Mouse (Mus musculus): ENCODE measurements around the gene Ttc25. TPM values are rescaled to one million over a fixed set of nuclear protein-coding genes. Genes with fewer than 3 reads are reported as not detected.

Gene Ttc25
- polyA plus RNA-seq (2015; fragmentation: Nextera tagmentation; extraction: Ambion mirVana), result 0.24 and 0.37 TPM in 2 replicates

DNA sequence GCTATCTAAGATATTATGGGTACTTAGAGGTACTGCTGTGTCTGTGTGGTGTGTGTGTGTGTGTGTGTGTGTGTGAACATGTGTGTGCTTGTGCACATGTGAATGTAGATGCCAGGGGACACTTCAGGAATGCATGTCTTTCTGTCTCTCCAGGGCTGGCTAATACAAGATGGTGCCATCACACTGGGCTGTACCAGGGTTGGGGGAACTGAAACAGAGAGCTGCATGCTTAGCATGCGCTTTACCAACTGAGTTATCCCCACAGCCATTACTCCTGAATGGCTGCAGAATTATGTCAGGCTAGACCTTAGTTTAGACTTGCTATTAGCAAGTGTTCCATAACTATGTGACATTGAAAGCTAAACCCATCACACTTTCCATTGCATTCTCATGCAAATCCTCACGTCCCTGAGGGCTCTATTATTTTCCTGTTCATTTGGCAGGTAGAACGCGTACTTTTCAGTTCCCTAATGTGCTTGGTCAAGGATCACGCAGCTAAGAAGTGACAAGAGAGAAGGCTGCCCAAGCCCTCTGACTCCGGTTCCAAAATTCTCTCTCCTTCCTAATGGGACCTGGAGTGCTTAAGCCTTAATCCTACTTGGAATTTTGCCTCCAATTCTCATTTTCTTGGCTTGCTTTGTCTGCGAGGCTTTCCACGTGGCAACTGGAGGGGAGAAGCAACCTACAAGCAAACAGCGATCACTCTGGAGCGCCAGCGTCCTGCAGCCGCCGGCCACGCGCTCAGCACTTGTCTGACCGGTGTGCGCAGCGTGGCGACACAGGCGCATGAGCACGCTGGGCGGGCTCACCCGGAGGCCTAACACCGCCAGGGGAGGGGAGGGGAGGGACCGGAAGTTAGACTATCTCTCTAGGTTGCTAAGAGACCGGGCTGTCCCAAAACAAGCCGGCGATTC is at the start of gene Ttc25:
Gene Ttc25, plus strand, starts transcription at position 776 of the 914 bp plus-strand sequence.
- Histone ChIP-seq H3K4me1 (peaks cover 5% of the 10 kb centered on the region; the same call in 1 of the 2 replicates), H3K9me3 (no peaks in the 10 kb centered on the region), H3K4me2 (peak within 1 kb of the TSS; percentile 80), H3K4me3 (replicated peaks) (peak within 1 kb of the TSS; percentile 49), H3K27ac (peak within 1 kb of the TSS; percentile 67), H3K36me3 (no peaks in the 10 kb centered on the region), H3K27me3 (replicated peaks) (no peaks in the 10 kb centered on the region), H3K9ac (peak within 1 kb of the TSS; percentile 17)
- ATAC-seq (ENCODE audit: insufficient read depth, low FRiP score, low read depth), result peak; percentile 96
- 4% methylated on average over 28 of the region's 28 CpGs for WGBS

DNA sequence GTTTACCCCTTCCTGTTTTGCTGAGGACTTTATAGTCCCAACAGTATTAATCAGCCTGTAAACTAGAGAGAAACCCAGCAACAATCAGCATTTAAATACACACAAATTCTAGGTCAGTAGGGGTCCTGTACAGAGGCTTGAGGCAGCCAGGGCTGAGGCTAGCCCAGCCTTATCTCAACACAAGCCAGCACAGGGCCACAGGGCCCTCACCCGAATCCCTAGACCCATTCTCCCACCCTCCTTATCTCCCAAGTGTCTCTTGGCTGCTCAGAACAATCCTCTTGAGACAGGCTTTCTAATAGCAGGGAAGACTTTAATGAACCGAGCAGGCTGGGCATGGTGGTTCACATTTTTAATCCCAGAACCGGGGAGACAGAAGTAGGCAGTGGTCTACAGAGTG is 45.2 kb upstream of the Ttc25 start:
- Histone ChIP-seq H3K9me3 (no peaks in the 10 kb centered on the region), H3K9ac (no peak overlapping the region), H3K4me2 (no peak overlapping the region), H3K4me1 (no peaks in the 10 kb centered on the region), H3K36me3 (peaks cover 84% of the 10 kb centered on the region), H3K27ac (no peak overlapping the region), H3K27me3 (replicated peaks) (no peaks in the 10 kb centered on the region), H3K4me3 (replicated peaks) (no peak overlapping the region)
- no peak for ATAC-seq (ENCODE audit: insufficient read depth, low FRiP score, low read depth)
- WGBS, result 84% methylated on average over 3 of the region's 3 CpGs

DNA sequence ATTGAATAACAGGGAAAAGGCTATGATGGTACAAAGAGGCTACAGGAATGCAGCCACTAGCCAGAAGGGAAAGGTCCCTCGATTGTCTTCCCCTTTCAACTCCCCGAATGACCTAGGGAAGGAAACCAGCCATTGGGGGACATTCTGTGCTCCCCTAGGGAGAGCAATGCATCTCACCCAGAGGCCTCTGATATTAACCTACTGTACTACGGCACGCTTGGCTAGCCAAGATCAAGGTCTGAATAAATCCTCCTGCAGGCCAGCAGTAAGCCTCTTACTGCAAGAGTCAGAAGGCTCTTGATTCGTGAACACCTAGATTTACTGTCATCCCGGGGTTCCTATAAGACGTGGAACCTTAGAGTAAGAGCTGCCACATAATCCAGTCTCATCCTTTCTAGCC is 44.8 kb upstream of the Ttc25 start:
- H3K27me3 ChIP-seq (replicated peaks), result no peaks in the 10 kb centered on the region
- no peak overlapping the region for H3K4me3 ChIP-seq (replicated peaks)
- no peaks in the 10 kb centered on the region for H3K4me1 ChIP-seq
- H3K4me2 ChIP-seq, result no peak overlapping the region
- no peak overlapping the region for H3K27ac ChIP-seq
- WGBS, result 91% methylated on average over 7 of the region's 7 CpGs
- ATAC-seq (ENCODE audit: insufficient read depth, low FRiP score, low read depth), result no peak
- peaks cover 84% of the 10 kb centered on the region for H3K36me3 ChIP-seq
- no peak overlapping the region for H3K9ac ChIP-seq
- no peaks in the 10 kb centered on the region for H3K9me3 ChIP-seq

DNA sequence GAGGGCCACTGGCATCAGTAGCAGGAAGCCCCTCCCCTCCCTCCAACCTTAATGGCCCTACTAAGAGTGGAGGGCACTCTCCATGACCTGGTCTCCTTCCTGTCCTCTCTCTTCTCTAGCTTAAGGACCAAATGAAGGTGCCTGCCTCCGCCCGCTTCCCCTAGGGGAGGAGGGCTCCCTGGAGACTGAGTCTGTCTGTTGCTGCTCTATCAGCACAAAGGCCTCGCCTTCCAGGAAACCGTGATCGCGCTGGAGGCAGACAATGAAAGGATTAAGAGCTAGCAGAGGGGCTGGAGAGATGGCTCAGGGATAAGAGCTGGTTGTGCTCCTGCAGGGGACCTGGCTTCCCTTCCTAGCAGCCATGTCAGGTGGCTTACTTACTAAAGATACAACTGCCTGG is 44.1 kb upstream of the Ttc25 start:
- ATAC-seq (ENCODE audit: insufficient read depth, low FRiP score, low read depth), result no peak
- Histone ChIP-seq H3K9ac (no peak overlapping the region), H3K4me1 (no peaks in the 10 kb centered on the region), H3K27me3 (replicated peaks) (no peaks in the 10 kb centered on the region), H3K4me2 (no peak overlapping the region), H3K9me3 (no peaks in the 10 kb centered on the region), H3K36me3 (peaks cover 83% of the 10 kb centered on the region), H3K27ac (no peak overlapping the region), H3K4me3 (replicated peaks) (no peak overlapping the region)
- WGBS, result 50% methylated on average over 6 of the region's 6 CpGs

DNA sequence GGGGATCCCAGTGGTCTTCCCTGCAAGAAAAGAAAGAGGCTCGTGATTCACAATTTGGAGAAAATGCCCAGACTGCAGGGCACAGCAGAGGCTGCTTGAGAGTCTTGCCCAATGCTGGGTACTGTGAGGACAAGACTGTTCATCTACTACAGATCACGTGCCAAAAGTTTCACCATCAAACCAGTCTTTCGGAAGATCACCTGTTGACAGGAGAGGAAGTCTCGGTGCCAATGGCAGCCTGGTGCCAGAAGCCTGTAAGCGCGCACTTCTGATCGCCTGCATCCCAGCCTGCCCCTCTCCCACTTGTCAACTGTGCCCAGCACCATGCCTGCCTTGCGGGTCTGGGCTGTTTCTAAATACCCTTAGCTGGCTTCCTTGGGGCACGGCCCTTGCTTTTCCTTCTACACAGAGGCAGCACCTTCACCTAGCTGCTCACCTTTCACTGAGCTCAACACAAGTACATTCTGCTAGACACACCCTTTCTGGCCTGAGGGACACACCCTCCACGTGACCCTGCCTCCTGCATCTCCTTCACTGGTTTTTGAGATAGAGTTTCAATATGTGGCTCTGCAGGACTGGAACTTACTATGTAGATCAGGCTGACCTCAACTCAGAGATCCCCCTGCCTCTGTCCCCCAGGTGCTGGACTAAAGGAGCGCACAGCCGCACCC is 40.3 kb upstream of the Ttc25 start:
- no peak overlapping the region for H3K9ac ChIP-seq
- ATAC-seq (ENCODE audit: insufficient read depth, low FRiP score, low read depth), result peak; percentile 31
- peaks cover 56% of the 10 kb centered on the region for H3K36me3 ChIP-seq
- no peaks in the 10 kb centered on the region for H3K4me1 ChIP-seq
- H3K4me3 ChIP-seq (replicated peaks), result no peak overlapping the region
- no peak overlapping the region for H3K27ac ChIP-seq
- H3K9me3 ChIP-seq, result no peaks in the 10 kb centered on the region
- H3K4me2 ChIP-seq, result no peak overlapping the region
- 91% methylated on average over 12 of the region's 12 CpGs for WGBS
- no peaks in the 10 kb centered on the region for H3K27me3 ChIP-seq (replicated peaks)

DNA sequence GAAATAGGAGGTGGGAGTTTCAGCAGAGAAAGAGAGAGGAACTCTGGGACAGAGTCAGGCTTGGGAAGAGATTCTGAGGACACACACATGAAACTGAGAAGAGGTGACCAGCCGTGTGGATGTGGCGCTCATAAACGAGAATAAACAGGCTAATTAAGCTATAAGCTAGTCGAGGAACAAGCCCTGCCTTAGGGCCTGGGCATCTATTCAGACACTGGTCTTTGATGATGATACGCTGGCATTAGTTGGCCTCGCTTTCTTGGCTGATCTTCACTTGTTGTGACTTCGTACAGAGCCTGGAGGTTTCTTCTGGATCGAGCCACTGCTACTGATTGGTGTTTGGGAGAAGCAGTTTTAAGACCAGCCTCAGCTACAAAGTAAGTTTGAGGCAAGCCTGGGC is 39.4 kb upstream of the Ttc25 start:
- Histone ChIP-seq H3K4me3 (replicated peaks) (no peak overlapping the region), H3K27me3 (replicated peaks) (no peaks in the 10 kb centered on the region), H3K36me3 (peaks cover 53% of the 10 kb centered on the region), H3K27ac (no peak overlapping the region), H3K4me2 (no peak overlapping the region), H3K9me3 (no peaks in the 10 kb centered on the region), H3K4me1 (no peaks in the 10 kb centered on the region), H3K9ac (no peak overlapping the region)
- ATAC-seq (ENCODE audit: insufficient read depth, low FRiP score, low read depth), result no peak
- WGBS, result 97% methylated on average over 8 of the region's 8 CpGs

DNA sequence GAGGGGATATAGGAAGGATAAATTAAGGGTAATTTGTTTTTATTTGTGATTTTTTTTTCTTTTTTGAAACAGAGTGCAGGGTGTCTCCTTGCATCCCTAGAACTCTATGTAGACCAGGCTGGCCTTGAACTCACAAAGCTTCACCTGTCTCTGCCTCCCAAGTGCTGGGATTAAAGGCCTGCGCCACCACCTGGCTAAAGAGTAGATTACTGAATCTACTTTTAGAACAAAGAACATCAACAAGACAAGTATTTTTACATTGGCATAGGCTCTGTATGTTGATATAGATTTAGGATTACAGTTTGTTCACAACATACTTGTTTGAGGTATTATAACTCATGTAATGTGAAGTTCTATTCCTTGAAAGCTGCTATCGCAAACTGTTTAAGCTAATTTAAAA is 34.9 kb upstream of the Ttc25 start:
- no peak for ATAC-seq (ENCODE audit: insufficient read depth, low FRiP score, low read depth)
- 89% methylated on average over 2 of the region's 2 CpGs for WGBS
- peaks cover 43% of the 10 kb centered on the region for H3K36me3 ChIP-seq

DNA sequence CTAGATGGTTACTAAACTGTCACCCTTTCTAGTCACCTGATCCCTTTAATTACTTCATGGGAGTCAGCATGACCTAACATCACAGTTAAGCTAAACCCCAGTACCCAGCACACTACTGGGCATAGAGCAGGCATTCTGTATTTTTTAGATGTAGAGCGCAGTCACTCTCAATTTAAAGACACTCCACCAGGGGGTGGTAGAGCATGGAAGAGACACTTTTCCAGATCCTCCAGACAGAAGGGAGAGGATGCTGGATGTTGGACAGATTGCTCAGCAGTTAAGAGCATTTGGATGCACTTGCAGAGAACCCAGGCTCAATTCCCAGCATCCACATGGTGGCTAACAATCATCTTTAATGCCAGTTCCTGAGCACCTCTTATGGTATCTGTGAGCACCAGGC is 33.0 kb upstream of the Ttc25 start:
- Histone ChIP-seq H3K4me1 (peaks cover 8% of the 10 kb centered on the region; the same call in 1 of the 2 replicates), H3K27ac (no peak overlapping the region), H3K9me3 (no peaks in the 10 kb centered on the region), H3K9ac (no peak overlapping the region), H3K27me3 (replicated peaks) (no peaks in the 10 kb centered on the region), H3K4me2 (no peak overlapping the region), H3K36me3 (peaks cover 47% of the 10 kb centered on the region), H3K4me3 (replicated peaks) (no peak overlapping the region)
- no peak for ATAC-seq (ENCODE audit: insufficient read depth, low FRiP score, low read depth)
- WGBS, result 91% methylated on average over 1 of the region's 1 CpGs

More for the DNA sequence above, 34.9 kb upstream of the Ttc25 start:
- no peak overlapping the region for H3K4me2 ChIP-seq
- H3K27me3 ChIP-seq (replicated peaks), result no peaks in the 10 kb centered on the region
- no peaks in the 10 kb centered on the region for H3K4me1 ChIP-seq
- no peaks in the 10 kb centered on the region for H3K9me3 ChIP-seq
- no peak overlapping the region for H3K4me3 ChIP-seq (replicated peaks)
- no peak overlapping the region for H3K9ac ChIP-seq
- no peak overlapping the region for H3K27ac ChIP-seq

DNA sequence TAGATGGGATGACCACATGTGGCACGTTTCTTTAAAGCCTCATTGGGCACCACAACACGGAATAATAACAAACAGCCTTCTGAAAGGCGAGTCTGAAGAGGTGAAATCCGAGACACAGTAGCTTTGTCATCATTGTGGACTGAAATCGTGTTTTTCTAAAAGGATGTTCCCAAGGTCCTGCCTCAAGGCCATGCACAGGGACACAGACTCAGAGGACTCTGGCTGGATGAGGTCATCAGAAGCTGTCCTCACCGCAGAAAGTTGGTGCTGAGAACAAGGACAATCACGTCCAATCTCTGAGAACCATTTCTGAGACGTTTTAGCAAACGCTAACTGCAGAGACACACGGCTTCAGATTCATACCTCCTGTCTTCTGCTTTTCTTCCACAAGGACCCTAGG is 31.7 kb upstream of the Ttc25 start:
- Histone ChIP-seq H3K9me3 (no peaks in the 10 kb centered on the region), H3K9ac (no peak overlapping the region), H3K4me3 (replicated peaks) (no peak overlapping the region), H3K27me3 (replicated peaks) (no peaks in the 10 kb centered on the region), H3K27ac (no peak overlapping the region), H3K4me1 (peaks cover 8% of the 10 kb centered on the region; the same call in 1 of the 2 replicates), H3K36me3 (peaks cover 39% of the 10 kb centered on the region), H3K4me2 (no peak overlapping the region)
- no peak for ATAC-seq (ENCODE audit: insufficient read depth, low FRiP score, low read depth)
- 86% methylated on average over 10 of the region's 10 CpGs for WGBS

DNA sequence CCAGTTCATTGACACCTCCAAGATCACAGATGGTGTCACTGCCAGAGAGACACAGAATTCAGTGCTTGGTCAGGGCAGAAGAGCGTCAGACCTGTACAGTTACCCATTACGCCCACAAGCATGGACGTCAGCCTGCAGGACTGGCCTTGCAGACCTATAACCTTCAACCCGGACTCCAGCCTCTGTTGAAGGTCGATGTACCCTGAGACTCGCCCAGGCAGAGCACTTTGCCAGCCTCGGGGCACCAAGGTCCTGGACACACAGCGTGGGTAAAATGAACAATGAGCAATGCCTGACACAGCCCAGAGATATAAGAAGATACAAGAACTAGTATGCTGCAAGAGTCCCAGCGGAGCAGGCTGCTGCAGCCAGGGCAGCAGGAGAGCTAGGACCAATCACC is 30.3 kb upstream of the Ttc25 start:
- no peak overlapping the region for H3K9ac ChIP-seq
- no peak overlapping the region for H3K27ac ChIP-seq
- H3K9me3 ChIP-seq, result no peaks in the 10 kb centered on the region
- peaks cover 49% of the 10 kb centered on the region for H3K36me3 ChIP-seq
- H3K4me2 ChIP-seq, result no peak overlapping the region
- peaks cover 12% of the 10 kb centered on the region; the same call in 1 of the 2 replicates for H3K4me1 ChIP-seq
- WGBS, result 91% methylated on average over 9 of the region's 9 CpGs
- no peaks in the 10 kb centered on the region for H3K27me3 ChIP-seq (replicated peaks)
- H3K4me3 ChIP-seq (replicated peaks), result no peak overlapping the region
- ATAC-seq (ENCODE audit: insufficient read depth, low FRiP score, low read depth), result no peak

DNA sequence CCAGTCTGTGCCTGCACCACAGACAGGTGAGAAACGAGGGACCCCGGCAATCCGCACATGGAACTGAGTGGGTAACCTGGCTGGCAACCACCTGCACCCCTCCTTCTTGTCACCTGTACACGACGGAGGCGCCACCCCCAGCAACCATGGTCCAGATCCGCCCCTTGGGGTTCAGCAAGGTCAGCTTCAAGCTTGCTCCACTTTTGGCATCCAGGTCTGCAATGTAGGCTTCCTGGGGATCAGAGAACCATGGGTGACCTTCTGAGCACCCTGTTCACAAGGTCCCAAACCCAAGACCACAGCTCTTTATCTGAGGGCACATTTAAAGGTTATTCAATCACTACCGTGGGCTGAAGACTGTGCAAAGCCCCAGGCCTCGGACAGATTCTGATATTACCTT is 29.6 kb upstream of the Ttc25 start:
- H3K27ac ChIP-seq, result 0 out of 2 replicates have a peak overlapping the region, but pooled peaks have one; percentile 17
- peaks cover 54% of the 10 kb centered on the region for H3K36me3 ChIP-seq
- no peaks in the 10 kb centered on the region for H3K9me3 ChIP-seq
- H3K4me3 ChIP-seq (replicated peaks), result no peak overlapping the region
- no peak for ATAC-seq (ENCODE audit: insufficient read depth, low FRiP score, low read depth)
- WGBS, result 89% methylated on average over 9 of the region's 9 CpGs
- no peak overlapping the region for H3K4me2 ChIP-seq
- peaks cover 12% of the 10 kb centered on the region; the same call in 1 of the 2 replicates for H3K4me1 ChIP-seq
- H3K27me3 ChIP-seq (replicated peaks), result no peaks in the 10 kb centered on the region
- no peak overlapping the region for H3K9ac ChIP-seq

DNA sequence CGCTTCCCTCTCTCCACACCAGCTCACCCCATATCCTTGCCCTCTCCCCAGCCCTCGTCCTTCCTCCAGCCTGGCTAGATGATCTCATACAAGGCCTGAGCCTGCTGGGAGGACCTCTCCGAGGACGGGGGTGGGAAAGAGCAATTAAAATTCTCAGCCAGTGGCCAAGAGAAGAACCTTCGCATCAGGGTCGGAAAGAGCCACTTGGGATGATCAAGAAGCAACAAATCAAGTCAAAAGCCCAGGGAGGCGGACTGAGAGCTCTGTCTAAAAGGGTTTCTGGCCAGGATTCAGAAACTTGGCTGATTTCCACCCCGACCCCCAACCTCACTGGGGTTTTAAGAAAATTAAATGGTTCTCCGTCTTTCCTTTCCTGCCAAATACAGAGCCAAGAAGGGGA is 29.1 kb upstream of the Ttc25 start:
- WGBS, result 40% methylated on average over 9 of the region's 9 CpGs
- 0 out of 2 replicates have a peak overlapping the region, but pooled peaks have one; percentile 17 for H3K27ac ChIP-seq
- H3K9me3 ChIP-seq, result no peaks in the 10 kb centered on the region
- no peak overlapping the region for H3K4me3 ChIP-seq (replicated peaks)
- H3K27me3 ChIP-seq (replicated peaks), result no peaks in the 10 kb centered on the region
- peaks cover 12% of the 10 kb centered on the region; the same call in 1 of the 2 replicates for H3K4me1 ChIP-seq
- no peak overlapping the region for H3K9ac ChIP-seq
- no peak for ATAC-seq (ENCODE audit: insufficient read depth, low FRiP score, low read depth)
- no peak overlapping the region for H3K4me2 ChIP-seq
- peaks cover 54% of the 10 kb centered on the region for H3K36me3 ChIP-seq
